Mouse (Mus musculus): ENCODE results near the gene Zswim1. TPM values are rescaled to one million over a fixed set of nuclear protein-coding genes. Genes with fewer than 3 reads are reported as not detected.

Gene Zswim1
- total and polyA plus RNA-seq, 3 experiments, result 8.2 to 17.4 TPM; not detected in 1

DNA sequence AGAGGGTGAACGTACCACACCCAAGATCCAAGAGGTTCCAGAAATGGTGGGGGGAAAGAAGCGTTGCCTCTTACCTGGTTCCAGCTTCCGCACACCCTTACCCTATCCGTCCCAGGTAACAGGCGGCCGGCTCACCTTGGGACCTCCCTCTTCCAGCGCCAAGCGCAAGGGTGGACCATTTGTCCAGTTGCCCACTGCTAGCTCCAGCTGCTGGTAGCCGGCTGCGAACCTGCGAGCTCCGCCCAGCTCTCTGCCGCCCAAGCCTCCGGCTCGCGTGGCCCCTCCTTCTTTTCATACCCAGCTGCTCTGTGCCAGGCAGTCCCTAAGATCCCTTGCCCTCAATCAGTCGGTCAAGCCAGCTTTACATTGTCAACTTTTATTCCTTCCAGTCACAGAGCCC is 45.7 kb upstream of the Zswim1 start:
- Histone ChIP-seq H3K36me3 (ENCODE audit: control insufficient read depth in 1 of 2, insufficient read depth in 2 of 2, low read length in 2 of 2) (peaks cover 0 to 15% of the 10 kb centered on the region in 2 experiments; a peak in 2 of 4 replicates), H3K27ac (ENCODE audit: control insufficient read depth, low read depth, low read length) (no peak overlapping the region), H3K4me1 (ENCODE audit: control insufficient read depth in 1 of 2, insufficient read depth in 2 of 2, low read length in 2 of 2) (peaks cover 0 to 17% of the 10 kb centered on the region in 2 experiments; a peak in 3 of 4 replicates), H3K27me3 (ENCODE audit: control insufficient read depth in 1 of 2, insufficient read depth in 2 of 2, low read length in 2 of 2) (no peaks in the 10 kb centered on the region), H3K9me3 (replicated peaks; ENCODE audit: insufficient read depth, low read length) (no peaks in the 10 kb centered on the region), H3K79me2 (ENCODE audit: control insufficient read depth, insufficient read depth, low read length, poor library complexity) (peaks cover 2% of the 10 kb centered on the region; the same call in 1 of the 2 replicates), H3K9ac (ENCODE audit: control insufficient read depth, low read depth, low read length, poor library complexity, severe bottlenecking) (no peak overlapping the region), H3K4me3 (ENCODE audit: control insufficient read depth in 1 of 2, insufficient read depth in 1 of 2, low read depth in 2 of 2, low read length in 2 of 2) (no peak overlapping the region)
- DNase-seq (ENCODE audit: low read depth, low spot score), result no peak
- TF ChIP-seq ZC3H11A (IDR thresholded peaks at IDR 0.05; ENCODE audit: low read depth, low read length) (no peak), TCF12 (IDR thresholded peaks at IDR 0.05; ENCODE audit: low read depth, low read length) (no peak), POLR2AphosphoS5 (IDR thresholded peaks at IDR 0.05; ENCODE audit: borderline replicate concordance, low read depth, low read length) (no peak), MYB (IDR thresholded peaks at IDR 0.05; ENCODE audit: low read depth, low read length) (no peak), GATA1 (IDR thresholded peaks at IDR 0.05; ENCODE audit: low read depth, low read length) (no peak), UBTF (IDR thresholded peaks at IDR 0.05; ENCODE audit: borderline replicate concordance, insufficient read depth, low read depth, low read length) (no peak), BHLHE40 (IDR thresholded peaks at IDR 0.05; ENCODE audit: borderline replicate concordance, low read depth, low read length) (no peak), ZNF384 (IDR thresholded peaks at IDR 0.05; ENCODE audit: low read depth, low read length) (no peak), CHD1 (IDR thresholded peaks at IDR 0.05; ENCODE audit: low read depth, low read length) (no peak), MAZ (IDR thresholded peaks at IDR 0.05; ENCODE audit: low read depth, low read length) (no peak), RAD21 (IDR thresholded peaks at IDR 0.05; ENCODE audit: low read depth, low read length) (no peak), ELF1 (IDR thresholded peaks at IDR 0.05; ENCODE audit: low read depth, low read length) (no peak), HCFC1 (IDR thresholded peaks at IDR 0.05; ENCODE audit: low read depth, low read length) (no peak), KAT2A (conservative IDR thresholded peaks at IDR 0.05; ENCODE audit: low read depth, low read length) (no peak), SMC3 (IDR thresholded peaks at IDR 0.05; ENCODE audit: low read depth, low read length) (no peak), POLR2A (IDR thresholded peaks at IDR 0.05; ENCODE audit: control insufficient read depth in 1 of 2, insufficient read depth in 1 of 2, low read depth in 1 of 2, low read length in 2 of 2, poor library complexity in 1 of 2) (no peak), POLR2AphosphoS2 (IDR thresholded peaks at IDR 0.05; ENCODE audit: low read length) (no peak)

DNA sequence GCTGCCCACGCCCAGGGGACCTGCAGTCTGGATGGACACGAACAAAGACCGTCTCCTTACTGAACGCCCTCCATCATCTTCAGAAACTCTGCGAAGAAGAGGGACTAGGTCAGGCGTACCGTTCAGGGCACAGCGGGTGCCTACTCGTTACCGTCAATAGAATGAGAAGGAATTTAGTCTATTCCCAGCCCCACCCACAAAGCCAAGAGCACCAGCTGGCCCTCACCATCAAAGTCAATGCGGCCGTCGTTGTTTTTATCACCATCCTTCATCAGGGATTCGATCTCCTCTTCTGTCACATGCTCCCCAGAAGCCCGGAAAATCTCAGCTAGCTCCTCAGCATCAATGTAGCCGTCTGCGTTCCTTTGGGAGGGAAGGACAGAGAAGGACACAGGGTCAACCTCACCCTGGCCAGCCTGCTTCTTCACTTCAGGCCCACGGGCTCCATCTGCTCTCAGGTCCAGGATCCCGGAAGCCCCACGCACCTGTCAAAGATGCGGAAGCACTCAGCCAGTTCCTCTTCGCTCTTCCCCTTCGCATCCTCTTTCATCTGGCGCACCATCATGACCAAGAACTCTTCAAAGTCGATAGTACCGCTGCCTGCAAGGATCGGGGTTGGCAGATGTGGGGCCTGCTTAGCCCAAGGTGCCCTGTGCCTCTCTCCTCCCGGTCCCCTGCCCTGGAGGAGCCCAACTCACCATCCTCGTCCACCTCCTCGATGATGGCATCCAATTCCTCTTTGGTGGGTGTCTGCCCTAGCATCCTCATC is 45.1 kb upstream of the Zswim1 start:
- Histone ChIP-seq H3K9me3 (replicated peaks; ENCODE audit: insufficient read depth, low read length) (no peaks in the 10 kb centered on the region), H3K27ac (ENCODE audit: control insufficient read depth, low read depth, low read length) (no peak overlapping the region), H3K79me2 (ENCODE audit: control insufficient read depth, insufficient read depth, low read length, poor library complexity) (no peaks in the 10 kb centered on the region), H3K27me3 (ENCODE audit: control insufficient read depth in 1 of 2, insufficient read depth in 2 of 2, low read length in 2 of 2) (no peaks in the 10 kb centered on the region), H3K4me1 (ENCODE audit: control insufficient read depth in 1 of 2, insufficient read depth in 2 of 2, low read length in 2 of 2) (peaks cover 0 to 11% of the 10 kb centered on the region in 2 experiments; a peak in 3 of 4 replicates), H3K4me3 (ENCODE audit: control insufficient read depth in 1 of 2, insufficient read depth in 1 of 2, low read depth in 2 of 2, low read length in 2 of 2) (no peak overlapping the region), H3K36me3 (ENCODE audit: control insufficient read depth in 1 of 2, insufficient read depth in 2 of 2, low read length in 2 of 2) (peaks cover 0 to 10% of the 10 kb centered on the region in 2 experiments; a peak in 2 of 4 replicates), H3K9ac (ENCODE audit: control insufficient read depth, low read depth, low read length, poor library complexity, severe bottlenecking) (no peak overlapping the region)
- TF ChIP-seq JUND (IDR thresholded peaks at IDR 0.05; ENCODE audit: low read depth, low read length) (no peak), MAZ (IDR thresholded peaks at IDR 0.05; ENCODE audit: low read depth, low read length) (no peak), KAT2A (conservative IDR thresholded peaks at IDR 0.05; ENCODE audit: low read depth, low read length) (no peak), RAD21 (IDR thresholded peaks at IDR 0.05; ENCODE audit: low read depth, low read length) (no peak), POLR2AphosphoS2 (IDR thresholded peaks at IDR 0.05; ENCODE audit: low read length) (no peak), UBTF (IDR thresholded peaks at IDR 0.05; ENCODE audit: borderline replicate concordance, insufficient read depth, low read depth, low read length) (no peak), USF1 (IDR thresholded peaks at IDR 0.05; ENCODE audit: low read depth, low read length) (no peak), POLR2A (IDR thresholded peaks at IDR 0.05; ENCODE audit: control insufficient read depth in 1 of 2, insufficient read depth in 1 of 2, low read depth in 1 of 2, low read length in 2 of 2, poor library complexity in 1 of 2) (no peak)
- DNase-seq (ENCODE audit: low read depth, low spot score), result no peak
